Mouse (Mus musculus): Measurements from ENCODE around the gene Zfp36.

Gene Zfp36

GRCm38 (mm10) chr7:28370051-28370450 is 10.0 kb downstream of the Zfp36 start:
- no peak for DNase-seq (ENCODE audit: extremely low spot score)

GRCm38 (mm10) chr7:28368276-28368920 is 11.7 kb downstream of the Zfp36 start:
- DNase-seq (ENCODE audit: extremely low spot score): no peak

- no peak for DNase-seq (ENCODE audit: extremely low spot score)
Observed at GRCm38 (mm10) chr7:28367663-28368275, 12.3 kb downstream of the Zfp36 start.

GRCm38 (mm10) chr7:28362441-28363060 is 17.5 kb downstream of the Zfp36 start:
- DNase-seq (ENCODE audit: extremely low spot score): no peak

GRCm38 (mm10) chr7:28361647-28362341 is 18.3 kb downstream of the Zfp36 start:
- DNase-seq (ENCODE audit: extremely low spot score): no peak

GRCm38 (mm10) chr7:28360291-28360690 is 19.8 kb downstream of the Zfp36 start:
- DNase-seq (ENCODE audit: extremely low spot score): no peak

- DNase-seq (ENCODE audit: extremely low spot score): no peak
Observed at GRCm38 (mm10) chr7:28359854-28360253, 20.2 kb downstream of the Zfp36 start.

GRCm38 (mm10) chr7:28358431-28358830 is 21.6 kb downstream of the Zfp36 start:
- no peak for DNase-seq (ENCODE audit: extremely low spot score)

GRCm38 (mm10) chr7:28357984-28358383 is 22.1 kb downstream of the Zfp36 start:
- DNase-seq (ENCODE audit: extremely low spot score): no peak

- DNase-seq (ENCODE audit: extremely low spot score): peak; percentile 68
Observed at GRCm38 (mm10) chr7:28356981-28357380, 23.1 kb downstream of the Zfp36 start.

- DNase-seq (ENCODE audit: extremely low spot score): no peak
Observed at GRCm38 (mm10) chr7:28355221-28355620, 24.8 kb downstream of the Zfp36 start.

- no peak for DNase-seq (ENCODE audit: extremely low spot score)
Observed at GRCm38 (mm10) chr7:28354596-28354995, 25.5 kb downstream of the Zfp36 start.

GRCm38 (mm10) chr7:28354113-28354581 is 25.9 kb downstream of the Zfp36 start:
- no peak for DNase-seq (ENCODE audit: extremely low spot score)

GRCm38 (mm10) chr7:28353267-28353666 is 26.8 kb downstream of the Zfp36 start:
- no peak for DNase-seq (ENCODE audit: extremely low spot score)

GRCm38 (mm10) chr7:28351676-28352191 is 28.3 kb downstream of the Zfp36 start:
- DNase-seq (ENCODE audit: extremely low spot score): no peak

- peak; percentile 98 for DNase-seq (ENCODE audit: extremely low spot score)
Observed at GRCm38 (mm10) chr7:28350155-28350883, 29.7 kb downstream of the Zfp36 start, which contains the start of gene Rps16. Rps16 (plus strand) TSS chr7:28350652.

GRCm38 (mm10) chr7:28348601-28349000 is 31.5 kb downstream of the Zfp36 start:
- no peak for DNase-seq (ENCODE audit: extremely low spot score)

- no peak for DNase-seq (ENCODE audit: extremely low spot score)
Observed at GRCm38 (mm10) chr7:28347746-28348145, 32.3 kb downstream of the Zfp36 start.

GRCm38 (mm10) chr7:28344637-28345036 is 35.4 kb downstream of the Zfp36 start:
- peak; percentile 74 for DNase-seq (ENCODE audit: extremely low spot score)

- DNase-seq (ENCODE audit: extremely low spot score): no peak
Observed at GRCm38 (mm10) chr7:28341381-28341780, 38.7 kb downstream of the Zfp36 start.

GRCm38 (mm10) chr7:28339213-28339917 is 40.7 kb downstream of the Zfp36 start:
- no peak for DNase-seq (ENCODE audit: extremely low spot score)

Data from embryo, embryonic 9.5 days (tissue).